Mouse (Mus musculus): ENCODE data around the gene Rab5if. TPM values are rescaled to one million over a fixed set of nuclear protein-coding genes. Genes with fewer than 3 reads are reported as not detected.
"Not testable (repeated sequence)": the region's sequence is repeated elsewhere in the genome, so short reads cannot be mapped to it uniquely, and the experiment has no call there.

The Rab5if gene
- polyA plus RNA-seq, 1 experiment from 2014 or later = 155 TPM

DNA sequence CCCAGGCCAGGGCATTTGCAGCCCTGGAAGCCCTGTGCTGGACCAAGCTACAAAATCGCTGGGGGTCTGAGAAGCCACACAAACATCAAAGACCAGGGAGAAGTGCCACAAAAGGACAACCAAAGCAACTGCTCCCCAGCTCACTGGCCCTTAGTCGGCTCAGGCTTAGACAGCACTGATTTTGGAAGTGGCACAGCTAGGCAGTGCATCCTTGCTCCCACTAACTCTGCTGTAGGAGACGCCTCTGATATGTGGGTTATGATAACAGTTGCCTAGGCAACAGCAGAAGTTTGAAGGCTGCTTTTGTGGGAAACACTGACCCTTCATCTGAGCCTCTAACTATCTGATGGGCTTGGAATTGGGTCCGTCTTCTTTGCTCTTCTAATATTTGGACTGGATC, 36.3 kb downstream of the Rab5if start:
- no peak for ATAC-seq (ENCODE audit: low FRiP score)
- Histone ChIP-seq H3K9me3 (no peaks in the 10 kb centered on the region), H3K4me3 (no peak overlapping the region), H3K9ac (no peak overlapping the region), H3K4me1 (replicated peaks) (no peaks in the 10 kb centered on the region; the same call in 1 of the 2 replicates), H3K27me3 (no peaks in the 10 kb centered on the region), H3K27ac (no peak overlapping the region), H3K4me2 (no peak overlapping the region), H3K36me3 (no peaks in the 10 kb centered on the region)
- whole genome bisulfite sequencing = 79% methylated on average over 4 of the region's 4 CpGs

DNA sequence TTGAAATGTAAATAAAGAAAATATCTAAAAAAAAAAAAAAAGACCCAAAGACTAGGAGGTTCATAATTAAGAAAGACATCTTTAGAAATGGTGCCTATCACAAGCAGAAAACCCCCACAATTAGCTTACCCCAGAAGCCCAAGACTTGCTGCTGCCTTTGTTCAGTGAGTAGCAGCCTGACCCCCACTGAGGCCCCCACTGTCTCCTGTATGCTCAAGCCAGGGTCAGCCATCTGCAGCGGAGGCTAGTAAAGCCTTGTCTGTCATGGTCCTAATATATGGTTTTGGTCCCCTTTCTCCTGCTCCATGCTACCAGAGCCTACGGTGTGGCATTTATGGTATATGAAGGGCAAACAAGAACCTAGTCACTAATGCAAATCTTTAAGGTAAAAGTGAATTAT, 38.4 kb downstream of the Rab5if start:
- no peak overlapping the region for H3K9ac ChIP-seq
- no peaks in the 10 kb centered on the region for H3K9me3 ChIP-seq
- no peaks in the 10 kb centered on the region for H3K36me3 ChIP-seq
- no peaks in the 10 kb centered on the region for H3K27me3 ChIP-seq
- WGBS = 80% methylated on average over 2 of the region's 2 CpGs
- H3K27ac ChIP-seq = no peak overlapping the region
- H3K4me3 ChIP-seq = no peak overlapping the region
- no peak for ATAC-seq (ENCODE audit: low FRiP score)
- H3K4me1 ChIP-seq (replicated peaks) = no peaks in the 10 kb centered on the region; the same call in 1 of the 2 replicates
- H3K4me2 ChIP-seq = no peak overlapping the region

DNA sequence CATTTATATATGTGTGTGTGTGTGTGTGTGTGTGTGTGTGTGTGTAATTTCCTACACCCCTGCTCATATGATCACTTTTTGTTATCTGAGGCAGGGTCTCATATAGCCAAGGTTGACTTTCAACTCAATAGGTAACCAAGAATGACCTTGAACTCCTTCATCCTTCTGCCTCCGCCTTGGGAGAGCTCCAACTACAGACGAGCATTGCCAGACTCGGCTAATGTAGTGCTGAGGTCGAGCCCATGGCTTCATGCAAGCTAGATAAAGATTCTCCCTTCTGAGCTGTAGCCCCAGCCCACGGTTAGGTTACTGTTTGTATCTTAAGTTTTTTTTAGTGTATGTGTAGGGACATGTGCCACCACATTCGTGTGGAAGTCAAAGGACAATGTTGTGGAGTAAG, 39.0 kb downstream of the Rab5if start:
- H3K4me2 ChIP-seq = no peak overlapping the region
- H3K27ac ChIP-seq = no peak overlapping the region
- WGBS = 78% methylated on average over 6 of the region's 6 CpGs
- ATAC-seq (ENCODE audit: low FRiP score) = no peak
- H3K9me3 ChIP-seq = no peaks in the 10 kb centered on the region
- H3K9ac ChIP-seq = no peak overlapping the region
- H3K36me3 ChIP-seq = no peaks in the 10 kb centered on the region
- no peaks in the 10 kb centered on the region for H3K4me1 ChIP-seq (replicated peaks)
- H3K27me3 ChIP-seq = no peaks in the 10 kb centered on the region
- H3K4me3 ChIP-seq = no peak overlapping the region

GRCm38 (mm10) chr2:156902411-156902810, 39.5 kb downstream of the Rab5if start:
- not testable (repeated sequence) for H3K4me3 ChIP-seq; H3K4me1 ChIP-seq (replicated peaks); H3K27me3 ChIP-seq; H3K9me3 ChIP-seq; H3K9ac ChIP-seq; H3K27ac ChIP-seq; H3K4me2 ChIP-seq; ATAC-seq (ENCODE audit: low FRiP score); H3K36me3 ChIP-seq
- 78% methylated on average over 3 of the region's 4 CpGs for WGBS

DNA sequence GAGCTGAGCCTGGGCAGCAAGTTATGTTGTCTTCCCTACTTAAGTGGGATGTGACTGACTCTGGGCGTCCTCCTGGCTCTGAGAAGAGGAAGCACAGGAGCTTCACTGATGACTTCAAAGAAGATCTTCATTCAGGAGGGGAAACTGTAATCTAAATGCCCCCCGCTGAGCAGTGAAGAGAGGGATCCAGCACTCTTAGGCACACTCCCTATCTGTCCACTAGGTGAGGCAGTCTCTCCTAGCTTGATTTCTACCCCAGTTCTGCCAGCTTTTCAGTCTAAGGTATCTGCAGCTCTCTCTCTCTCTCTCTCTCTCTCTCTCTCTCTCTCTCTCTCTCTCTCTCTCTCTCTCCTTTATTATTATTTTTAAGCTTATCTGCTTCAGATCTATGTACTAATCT, 40.4 kb downstream of the Rab5if start:
- 30% methylated on average over 2 of the region's 2 CpGs for WGBS
- no peaks in the 10 kb centered on the region for H3K27me3 ChIP-seq
- H3K27ac ChIP-seq = no peak overlapping the region
- H3K9ac ChIP-seq = no peak overlapping the region
- no peak for ATAC-seq (ENCODE audit: low FRiP score)
- no peaks in the 10 kb centered on the region for H3K36me3 ChIP-seq
- H3K4me3 ChIP-seq = no peak overlapping the region
- H3K9me3 ChIP-seq = no peaks in the 10 kb centered on the region
- no peaks in the 10 kb centered on the region for H3K4me1 ChIP-seq (replicated peaks)
- no peak overlapping the region for H3K4me2 ChIP-seq

DNA sequence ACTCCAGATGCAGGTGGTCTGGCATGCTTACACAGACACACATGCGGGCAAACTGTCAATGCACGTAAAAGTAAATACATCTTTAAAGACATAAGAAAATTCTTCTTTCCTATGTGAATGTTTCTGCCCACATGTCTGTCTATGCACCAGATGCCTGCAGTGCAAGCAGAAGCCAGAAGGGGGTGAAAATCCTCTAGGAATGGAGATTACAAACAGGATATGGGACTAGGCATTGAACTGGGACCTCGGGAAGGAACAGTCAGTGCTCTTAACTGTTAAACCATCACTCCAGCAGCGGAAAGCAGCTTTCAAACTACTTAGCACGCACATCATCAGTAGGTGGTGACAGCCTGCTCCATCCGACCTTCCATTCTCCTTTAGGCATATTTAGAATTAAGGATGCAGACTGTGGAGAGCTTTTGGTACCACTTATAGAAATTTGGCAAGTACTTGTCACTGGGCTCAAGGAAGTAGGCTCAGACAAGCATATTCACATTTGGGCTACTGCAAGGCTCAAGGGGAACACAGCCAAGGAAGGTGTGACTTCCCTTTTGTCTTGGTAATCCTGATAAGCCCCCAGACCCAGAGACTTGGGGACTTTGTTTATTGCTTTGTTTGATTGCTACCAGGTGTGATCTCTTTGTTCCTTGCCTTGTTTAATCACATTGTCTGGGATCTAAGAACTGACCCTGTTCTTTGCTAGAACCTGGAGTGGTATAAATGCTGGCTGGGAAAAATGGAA, 42.2 kb downstream of the Rab5if start:
- Histone ChIP-seq H3K27me3 (no peaks in the 10 kb centered on the region), H3K4me1 (replicated peaks) (no peaks in the 10 kb centered on the region), H3K4me2 (no peak overlapping the region), H3K9ac (no peak overlapping the region), H3K4me3 (no peak overlapping the region), H3K9me3 (no peaks in the 10 kb centered on the region), H3K36me3 (no peaks in the 10 kb centered on the region), H3K27ac (no peak overlapping the region)
- 33% methylated on average over 6 of the region's 6 CpGs for WGBS
- no peak for ATAC-seq (ENCODE audit: low FRiP score)

- H3K27me3 ChIP-seq; ATAC-seq (ENCODE audit: low FRiP score); H3K4me1 ChIP-seq (replicated peaks); H3K4me3 ChIP-seq; H3K27ac ChIP-seq; H3K9ac ChIP-seq; H3K4me2 ChIP-seq; H3K36me3 ChIP-seq; H3K9me3 ChIP-seq: not testable (repeated sequence)
- 29% methylated on average over 4 of the region's 4 CpGs for WGBS
Observed at GRCm38 (mm10) chr2:156905931-156906330, 43.0 kb downstream of the Rab5if start.

DNA sequence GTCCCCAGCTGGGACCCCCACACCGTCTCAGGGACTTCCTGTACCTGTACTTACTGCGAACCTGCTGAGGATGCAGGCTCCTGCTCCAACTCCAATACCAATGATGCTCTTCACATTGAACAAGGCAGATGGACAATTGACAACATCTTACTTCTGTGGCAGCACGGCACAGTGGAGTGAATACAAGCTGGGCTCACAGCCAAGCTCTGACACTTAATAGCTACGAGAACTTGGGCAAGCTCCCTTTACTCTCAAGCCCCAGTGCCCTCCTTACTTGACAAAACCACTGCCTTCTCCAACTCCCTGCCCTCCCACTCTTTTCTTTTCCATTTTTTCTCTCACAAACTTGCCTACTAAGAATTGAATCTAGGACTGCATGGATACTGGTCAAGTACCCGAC, 50.3 kb downstream of the Rab5if start:
- WGBS = 68% methylated on average over 5 of the region's 5 CpGs
- H3K4me1 ChIP-seq (replicated peaks) = no peaks in the 10 kb centered on the region
- no peak overlapping the region for H3K4me3 ChIP-seq
- ATAC-seq (ENCODE audit: low FRiP score) = no peak
- no peaks in the 10 kb centered on the region for H3K27me3 ChIP-seq
- H3K27ac ChIP-seq = no peak overlapping the region
- H3K9ac ChIP-seq = no peak overlapping the region
- H3K36me3 ChIP-seq = no peaks in the 10 kb centered on the region
- H3K9me3 ChIP-seq = no peaks in the 10 kb centered on the region
- H3K4me2 ChIP-seq = no peak overlapping the region

GRCm38 (mm10) chr2:156915559-156915958, 52.6 kb downstream of the Rab5if start:
- Histone ChIP-seq H3K4me3 (no peak overlapping the region), H3K27ac (no peak overlapping the region), H3K4me1 (replicated peaks) (no peaks in the 10 kb centered on the region), H3K27me3 (no peaks in the 10 kb centered on the region), H3K36me3 (no peaks in the 10 kb centered on the region), H3K9ac (no peak overlapping the region), H3K4me2 (no peak overlapping the region), H3K9me3 (no peaks in the 10 kb centered on the region)
- 90% methylated on average over 3 of the region's 3 CpGs for WGBS
- no peak for ATAC-seq (ENCODE audit: low FRiP score)

DNA sequence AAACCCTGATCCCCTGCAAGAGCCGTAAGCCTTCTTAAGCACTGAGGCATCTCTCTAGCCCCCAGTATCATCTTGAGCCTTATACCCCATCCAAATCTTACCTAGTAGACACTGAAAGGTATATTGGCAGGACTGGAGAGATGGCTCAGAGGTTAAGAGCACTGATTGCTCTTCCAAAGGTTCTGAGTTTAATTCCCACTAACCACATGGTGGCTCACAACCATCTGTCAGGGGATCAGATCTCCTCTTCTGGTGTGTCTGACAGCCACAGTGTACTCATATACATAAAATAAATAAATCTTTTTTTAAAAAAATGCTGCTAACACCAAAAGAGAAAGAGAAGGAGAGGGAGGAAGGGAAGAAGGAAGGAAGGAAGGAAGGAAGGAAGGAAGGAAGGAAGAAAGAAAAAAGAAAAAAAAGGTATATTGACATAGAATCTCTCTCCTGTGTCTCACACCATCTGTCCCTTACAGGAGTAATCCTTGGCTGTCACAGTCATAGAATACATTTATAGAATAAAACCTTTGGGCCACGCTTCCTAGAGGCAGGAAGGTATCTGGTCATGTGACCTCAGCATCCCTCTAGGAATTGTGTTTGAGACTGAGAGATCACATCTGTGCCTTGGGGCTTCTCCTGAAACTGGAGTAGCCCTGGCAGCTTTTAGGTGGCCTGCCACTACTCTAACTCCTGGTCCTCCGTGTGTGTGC, 53.6 kb downstream of the Rab5if start:
- H3K9ac ChIP-seq = no peak overlapping the region

DNA sequence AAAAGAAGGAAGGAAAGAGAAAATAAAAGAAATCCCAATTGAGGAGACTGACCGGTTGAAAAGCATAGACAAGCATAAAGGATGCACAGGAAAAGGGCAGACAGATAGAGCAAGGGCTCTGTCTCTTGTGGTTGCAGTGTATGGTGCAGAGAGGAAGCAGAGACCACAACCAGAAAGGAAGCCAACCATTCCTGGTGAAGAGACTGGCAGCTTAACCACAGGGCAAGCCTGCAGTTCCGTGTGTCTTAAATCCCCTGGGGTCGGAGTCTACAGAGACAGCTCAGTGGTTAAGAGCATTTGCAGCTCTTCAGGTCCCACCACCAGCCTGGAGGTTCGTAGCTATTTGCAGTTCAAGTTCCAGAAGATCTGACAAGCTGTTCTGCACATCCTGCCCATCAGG, 55.6 kb downstream of the Rab5if start:
- H3K4me1 ChIP-seq (replicated peaks) = no peaks in the 10 kb centered on the region
- WGBS = 72% methylated on average over 4 of the region's 4 CpGs
- no peaks in the 10 kb centered on the region for H3K36me3 ChIP-seq
- no peaks in the 10 kb centered on the region for H3K27me3 ChIP-seq
- H3K4me2 ChIP-seq = no peak overlapping the region
- no peak overlapping the region for H3K27ac ChIP-seq
- H3K4me3 ChIP-seq = no peak overlapping the region
- no peaks in the 10 kb centered on the region for H3K9me3 ChIP-seq
- no peak for ATAC-seq (ENCODE audit: low FRiP score)
- no peak overlapping the region for H3K9ac ChIP-seq

More for the DNA sequence above, 53.6 kb downstream of the Rab5if start:
- H3K27ac ChIP-seq = no peak overlapping the region
- H3K9me3 ChIP-seq = no peaks in the 10 kb centered on the region
- no peak overlapping the region for H3K4me3 ChIP-seq
- ATAC-seq (ENCODE audit: low FRiP score) = no peak
- H3K36me3 ChIP-seq = no peaks in the 10 kb centered on the region
- no peak overlapping the region for H3K4me2 ChIP-seq
- 91% methylated on average over 3 of the region's 3 CpGs for WGBS
- H3K4me1 ChIP-seq (replicated peaks) = no peaks in the 10 kb centered on the region
- H3K27me3 ChIP-seq = no peaks in the 10 kb centered on the region

DNA sequence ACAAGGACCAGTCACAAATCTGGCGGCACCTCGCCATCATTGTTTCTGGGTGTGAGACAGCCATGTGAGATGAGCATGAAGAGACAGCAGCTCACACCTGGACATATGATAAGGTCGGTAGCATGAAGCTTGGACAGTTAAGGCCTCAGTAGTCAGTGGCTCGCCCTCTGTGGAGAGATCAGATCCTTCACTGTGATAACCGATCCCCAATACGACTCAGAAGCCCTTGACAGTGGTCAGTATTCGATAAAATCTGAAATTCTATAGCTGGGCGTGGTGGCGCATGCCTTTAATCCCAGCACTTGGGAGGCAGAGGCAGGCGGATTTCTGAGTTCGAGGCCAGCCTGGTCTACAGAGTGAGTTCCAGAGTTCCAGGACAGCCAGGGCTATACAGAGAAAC, 56.3 kb downstream of the Rab5if start:
- not testable (repeated sequence) for H3K27ac ChIP-seq; H3K4me2 ChIP-seq; H3K4me1 ChIP-seq (replicated peaks); H3K9me3 ChIP-seq; H3K27me3 ChIP-seq; H3K36me3 ChIP-seq; H3K9ac ChIP-seq; H3K4me3 ChIP-seq; ATAC-seq (ENCODE audit: low FRiP score)
- WGBS = 95% methylated on average over 11 of the region's 11 CpGs

DNA sequence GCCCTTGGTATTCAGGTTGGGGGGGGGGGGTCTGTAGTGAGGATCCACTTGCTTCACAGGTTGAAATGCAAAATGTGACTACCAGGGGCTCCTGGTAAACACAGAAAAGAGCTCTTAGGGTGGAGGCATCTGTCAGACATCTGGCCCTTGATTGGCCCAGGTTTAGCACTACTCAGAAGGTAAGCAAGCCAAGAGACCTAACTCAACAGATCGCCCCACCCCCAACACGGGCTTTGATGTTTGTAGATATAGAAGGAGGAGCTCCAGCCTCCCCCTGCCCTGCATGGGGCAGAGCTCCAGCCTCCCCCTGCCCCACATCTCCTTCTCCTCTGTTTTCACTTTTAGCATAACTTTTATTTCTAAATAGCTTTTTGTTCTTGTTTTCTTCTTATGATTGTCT, 56.9 kb downstream of the Rab5if start:
- no peaks in the 10 kb centered on the region for H3K27me3 ChIP-seq
- no peak overlapping the region for H3K4me3 ChIP-seq
- H3K36me3 ChIP-seq = no peaks in the 10 kb centered on the region
- no peak overlapping the region for H3K27ac ChIP-seq
- H3K9ac ChIP-seq = no peak overlapping the region
- H3K4me2 ChIP-seq = no peak overlapping the region
- no peak for ATAC-seq (ENCODE audit: low FRiP score)
- H3K4me1 ChIP-seq (replicated peaks) = no peaks in the 10 kb centered on the region
- 69% methylated on average over 2 of the region's 2 CpGs for WGBS
- no peaks in the 10 kb centered on the region for H3K9me3 ChIP-seq
